Mouse (Mus musculus): Measurements from ENCODE around the gene Tceanc2. TPM values are rescaled to one million over a fixed set of nuclear protein-coding genes. Genes with fewer than 3 reads are reported as not detected.

The Tceanc2 gene
- total RNA-seq, 2 experiments from 2014 or later: 24.4 to 27.4 TPM

- peak; percentile 83 for DNase-seq
- intact Hi-C loops (cut with DNase I): no loop called here
Measured at GRCm38 (mm10) chr4:107096043-107096442, 82.9 kb downstream of the Tceanc2 start.

DNA sequence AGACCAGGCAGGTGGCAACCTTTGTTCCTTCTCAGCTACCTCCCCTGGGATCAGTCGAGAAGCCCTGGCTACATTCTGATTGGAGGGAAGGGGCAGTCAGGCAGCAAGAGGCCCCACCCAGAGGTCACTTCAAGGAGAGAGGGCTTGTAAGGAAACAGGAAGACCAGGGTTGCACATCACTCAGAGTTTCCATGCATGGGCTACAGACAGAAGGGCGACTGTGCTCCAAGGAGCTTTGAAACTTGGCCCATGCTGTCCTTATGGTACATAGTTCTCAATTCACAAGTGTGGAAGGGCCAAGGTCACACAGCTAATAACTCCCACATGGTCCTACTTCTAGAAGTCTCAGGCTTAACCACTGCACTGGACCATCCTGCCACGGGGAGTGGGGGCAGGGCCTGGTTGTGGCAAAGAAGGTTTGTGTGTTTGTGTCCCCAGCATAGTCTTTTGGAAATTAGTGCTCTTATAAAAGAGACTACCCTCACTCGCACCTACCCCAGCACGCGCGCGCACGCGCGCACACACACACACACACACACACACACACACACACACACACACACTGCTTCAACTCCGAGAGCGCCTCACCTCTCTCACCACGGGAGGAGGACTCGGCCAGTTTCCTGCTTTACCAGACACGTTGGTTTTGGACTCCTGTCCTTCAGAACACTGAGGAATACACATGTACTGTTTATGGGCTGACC lies 84.3 kb downstream of the Tceanc2 start:
- no peak for DNase-seq
- intact Hi-C loops (cut with DNase I): no loop called here

GRCm38 (mm10) chr4:107091696-107092095 lies 87.2 kb downstream of the Tceanc2 start:
- DNase-seq: no peak
- intact Hi-C loops (cut with DNase I): no loop called here

DNA sequence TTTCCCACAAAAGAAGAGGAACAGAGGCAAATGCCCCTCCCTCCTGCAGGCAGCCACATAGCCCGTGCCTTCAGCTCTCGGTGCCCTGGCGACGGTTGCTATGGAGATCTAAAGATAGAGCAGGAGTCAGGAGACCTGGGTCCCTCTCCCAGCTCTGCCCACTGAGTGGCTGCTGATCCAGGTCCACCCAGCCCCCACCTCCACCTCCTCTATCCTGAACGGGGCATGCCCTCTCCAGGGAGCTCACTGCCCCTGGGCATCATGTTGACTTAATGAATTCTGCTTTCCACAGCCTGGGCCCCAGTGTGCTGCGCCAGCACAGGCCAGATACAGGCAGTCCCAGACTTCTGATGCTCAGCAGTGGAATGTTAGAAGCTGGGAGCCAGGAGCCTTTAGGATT lies 94.1 kb downstream of the Tceanc2 start:
- intact Hi-C loops (cut with DNase I): no loop called here
- peak; percentile 59 for DNase-seq

- DNase-seq: peak; percentile 41
- intact Hi-C loops (cut with DNase I): no loop called here
Measured at GRCm38 (mm10) chr4:107084343-107084742, 94.6 kb downstream of the Tceanc2 start.

Other genes with a start within 250 kb of the Tceanc2 start
- 10 to 100 TPM; 65.6 to 71.2 TPM for gene Mrpl37, start 112.2 kb downstream of the Tceanc2 start, total RNA-seq (2021)
- gene Cyb5rl, start 112.1 kb downstream of the Tceanc2 start, total RNA-seq (2021): 1 to 10 TPM; 5.6 to 6.9 TPM
- not detected for gene Cdcp2, start 82.2 kb downstream of the Tceanc2 start, total RNA-seq (2021)
- 100 to 1,000 TPM; 115 to 118 TPM for gene Tmem59, start 717 bp downstream of the Tceanc2 start, total RNA-seq (2021)
- not detected for gene Ldlrad1, start 30.1 kb upstream of the Tceanc2 start, total RNA-seq (2021)
- gene Lrrc42, start 74.4 kb upstream of the Tceanc2 start, total RNA-seq (2021): 10 to 100 TPM; 40.3 to 44.8 TPM
- gene Hspb11, start 74.5 kb upstream of the Tceanc2 start, total RNA-seq (2021): 10 to 100 TPM; 14.8 to 20.0 TPM
- gene Dio1, start 128.1 kb upstream of the Tceanc2 start, total RNA-seq (2021): not detected
- gene Yipf1, start 135.2 kb upstream of the Tceanc2 start, total RNA-seq (2021): 10 to 100 TPM; 42.4 to 46.0 TPM
- gene Ndc1, start 188.7 kb upstream of the Tceanc2 start, total RNA-seq (2021): 10 to 100 TPM; 17.8 to 18.0 TPM